Mouse (Mus musculus): ENCODE data around the gene Endod1.

Gene Endod1

DNA sequence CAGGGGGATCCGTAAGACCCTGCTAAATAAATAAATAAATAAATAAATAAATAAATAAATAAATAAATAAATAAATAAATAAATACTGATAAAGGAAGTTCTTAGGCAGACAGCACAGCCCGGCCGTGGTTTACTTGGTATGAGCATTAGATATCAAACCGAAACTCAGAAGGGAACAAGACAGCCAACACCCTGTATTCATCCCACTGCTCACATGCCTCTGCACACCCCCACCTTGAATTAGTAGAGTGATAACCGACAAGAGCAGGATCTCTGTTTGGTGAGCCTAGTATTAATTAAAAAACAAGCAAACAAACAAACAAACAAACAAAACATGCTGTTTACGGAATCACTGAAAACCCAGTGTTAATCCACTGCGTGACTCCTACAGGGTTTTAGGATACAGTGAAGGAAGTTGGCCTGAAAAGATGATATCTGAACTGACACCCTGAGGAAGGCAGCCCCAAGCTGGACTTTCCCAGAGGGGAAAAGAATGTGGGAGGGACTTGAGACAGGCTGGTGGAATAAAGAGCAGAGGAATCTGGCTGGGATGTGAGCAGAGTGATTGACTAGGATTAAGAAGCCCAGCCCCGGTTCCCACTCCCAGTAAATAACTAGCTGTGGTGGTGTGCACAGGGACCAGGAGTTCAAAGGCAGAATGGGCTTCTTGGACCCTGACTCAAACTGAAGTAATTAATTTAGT lies at the start of gene Endod1:
Gene Endod1, minus strand, starts transcription at position 155 of the 703 bp plus-strand sequence.
- peak in 1 of 2 experiments; percentile 54 for DNase-seq (ENCODE audit: low spot score in 2 of 2)

DNA sequence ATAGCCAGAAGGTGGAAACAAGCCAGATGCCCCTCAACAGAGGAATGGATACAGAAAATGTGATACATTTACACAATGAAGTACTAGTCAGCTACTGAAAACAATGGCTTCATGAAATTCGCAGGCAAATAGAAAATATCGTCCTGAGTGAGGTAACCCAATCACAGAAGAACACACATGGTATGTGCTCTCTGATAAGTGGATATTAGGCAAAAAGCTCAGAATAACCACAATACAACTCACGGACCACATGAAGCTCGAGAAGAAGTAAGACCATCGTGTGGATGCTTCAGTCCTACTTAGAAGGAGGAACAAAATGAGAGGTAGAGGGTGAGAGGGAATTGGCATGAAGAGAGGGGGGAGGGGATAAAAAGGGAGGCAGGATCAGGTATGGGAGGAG lies 27.8 kb upstream of the Endod1 start:
- no peak for DNase-seq (ENCODE audit: low spot score in 2 of 2)

DNA sequence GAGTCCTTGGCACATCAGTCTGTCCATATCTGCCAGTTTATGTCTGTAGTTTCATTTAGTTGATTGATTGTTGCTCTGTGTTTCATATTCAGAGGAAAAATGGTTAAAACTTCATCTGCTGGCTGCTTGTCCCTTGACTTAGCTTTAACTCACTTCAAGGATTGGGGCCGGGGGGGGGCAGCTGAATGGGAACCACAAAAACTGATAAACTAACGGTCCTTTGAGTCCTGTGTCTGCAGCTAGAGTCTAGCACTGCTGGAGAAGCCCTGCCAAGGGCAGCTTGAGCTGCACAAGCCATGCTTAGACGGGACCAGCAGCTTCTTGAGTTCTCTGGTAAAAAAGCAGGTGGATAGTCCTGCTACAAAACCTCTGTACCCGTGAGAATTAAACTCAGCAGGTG lies 26.7 kb upstream of the Endod1 start:
- DNase-seq (ENCODE audit: low spot score in 2 of 2), result no peak

DNA sequence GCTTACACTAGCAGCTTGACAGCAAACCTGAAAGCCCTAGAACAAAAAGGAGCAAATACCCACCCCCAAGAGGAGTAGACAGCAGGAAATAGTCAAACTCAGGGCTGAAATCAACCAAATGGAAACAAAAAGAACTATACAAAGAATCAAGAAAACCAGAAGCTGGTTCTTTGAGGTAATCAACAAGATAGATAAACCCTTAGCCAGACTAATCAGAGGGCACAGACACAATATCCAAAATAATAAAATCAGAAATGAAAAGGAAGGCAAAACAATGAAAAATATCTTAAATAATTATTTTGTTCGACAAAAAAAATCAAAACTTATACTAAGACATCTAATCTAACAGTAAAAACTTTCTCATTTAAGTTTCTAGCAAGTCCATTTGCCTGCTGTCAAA lies 24.7 kb upstream of the Endod1 start:
- DNase-seq (ENCODE audit: low spot score in 2 of 2), result no peak

DNA sequence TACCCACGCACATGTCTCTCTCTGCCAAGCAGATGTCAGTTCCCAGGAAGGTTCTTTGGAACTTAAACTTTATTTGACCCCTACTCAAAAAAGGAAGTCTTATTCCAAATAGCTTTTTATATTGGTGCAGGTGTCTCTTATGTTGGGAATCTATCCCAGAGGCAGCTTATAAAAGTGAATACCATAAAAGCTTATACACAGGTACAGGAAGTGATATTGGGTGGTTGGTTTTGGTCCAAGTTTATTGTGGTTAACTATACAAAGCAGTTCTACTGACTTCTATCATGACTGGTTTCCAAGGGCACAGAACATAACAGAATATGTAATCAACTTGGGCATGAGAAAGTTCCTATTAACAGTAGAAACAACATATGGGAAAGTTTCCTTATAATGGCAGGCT lies 20.8 kb upstream of the Endod1 start:
- DNase-seq (ENCODE audit: low spot score in 2 of 2), result no peak

DNA sequence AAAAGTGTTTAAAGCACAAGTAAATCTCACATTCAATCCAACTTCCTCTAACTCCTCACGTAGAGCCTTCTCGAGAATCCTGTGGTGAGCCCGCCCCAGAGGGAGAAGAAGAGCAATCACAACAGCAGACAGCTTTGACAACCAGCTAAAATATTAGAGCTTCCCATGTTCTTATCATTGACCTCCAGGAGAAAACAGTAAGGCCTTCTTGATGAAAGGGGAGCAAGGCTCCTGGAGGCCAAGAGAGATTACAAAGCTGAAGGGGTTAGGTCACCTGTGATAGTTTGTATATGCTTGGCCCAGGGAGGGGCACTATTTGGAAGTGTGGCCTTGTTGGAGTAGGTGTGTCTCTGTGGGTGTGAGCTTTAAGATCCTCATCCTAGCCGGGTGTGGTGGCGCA lies 19.1 kb upstream of the Endod1 start:
- no peak for DNase-seq (ENCODE audit: low spot score in 2 of 2)

DNA sequence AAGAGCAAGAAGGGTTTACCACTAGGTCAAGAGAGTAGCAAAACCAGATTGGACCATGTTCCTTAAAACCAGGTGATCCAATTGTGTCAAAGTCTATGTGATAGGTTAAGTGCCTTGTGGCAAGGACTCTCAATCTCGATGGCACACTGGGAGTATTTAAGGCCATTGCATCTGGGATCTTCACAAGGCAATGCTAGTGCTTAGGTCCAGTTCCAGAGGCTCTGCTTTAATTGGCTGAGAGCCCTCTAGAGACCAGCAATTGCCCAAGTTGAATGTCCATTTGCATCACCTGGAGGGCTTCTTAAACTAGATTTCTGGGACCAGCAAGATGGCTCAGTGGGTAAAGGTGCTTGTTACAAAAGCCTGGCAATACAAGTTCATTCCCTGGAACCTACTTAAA lies 17.6 kb upstream of the Endod1 start:
- peak in 1 of 2 experiments; percentile 2 for DNase-seq (ENCODE audit: low spot score in 2 of 2)

DNA sequence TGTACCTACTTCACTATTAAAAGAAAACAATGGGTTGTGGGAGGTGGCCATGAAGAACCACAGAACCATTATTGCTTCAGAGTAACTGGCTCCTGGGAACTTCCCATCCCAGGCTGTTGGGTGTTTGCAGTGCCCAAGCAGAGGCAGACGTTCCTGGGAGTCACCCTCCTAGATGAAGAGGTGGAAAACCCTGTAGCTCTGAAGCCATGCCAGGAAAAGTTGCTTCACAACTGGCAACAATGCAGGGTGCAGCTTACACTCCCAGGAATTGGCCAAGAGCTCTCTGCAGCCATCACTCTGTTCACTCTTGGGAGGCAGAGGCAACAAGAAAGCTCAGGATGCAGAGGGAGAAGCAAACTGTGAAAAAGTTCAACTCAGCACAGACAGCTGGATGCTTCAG lies 16.8 kb upstream of the Endod1 start:
- no peak for DNase-seq (ENCODE audit: low spot score in 2 of 2)

DNA sequence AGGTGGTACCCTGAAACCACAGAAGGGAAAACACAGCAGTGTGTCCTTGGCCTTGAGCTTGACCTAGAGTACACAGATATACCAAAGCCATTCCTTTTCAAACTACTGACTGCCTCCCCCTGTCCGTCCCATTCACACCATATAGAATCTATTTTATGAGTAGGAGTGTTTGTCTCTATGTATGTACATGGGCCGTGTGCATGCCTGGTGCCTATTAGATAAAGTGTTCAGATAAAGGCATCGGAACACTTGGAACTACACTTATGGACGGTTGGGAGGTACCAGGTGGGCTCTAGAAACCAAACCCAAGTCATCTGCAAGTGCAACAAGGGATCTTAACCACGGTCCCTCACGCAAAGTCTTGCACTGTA lies 16.1 kb upstream of the Endod1 start:
- peak in 1 of 2 experiments; percentile 1 for DNase-seq (ENCODE audit: low spot score in 2 of 2)

DNA sequence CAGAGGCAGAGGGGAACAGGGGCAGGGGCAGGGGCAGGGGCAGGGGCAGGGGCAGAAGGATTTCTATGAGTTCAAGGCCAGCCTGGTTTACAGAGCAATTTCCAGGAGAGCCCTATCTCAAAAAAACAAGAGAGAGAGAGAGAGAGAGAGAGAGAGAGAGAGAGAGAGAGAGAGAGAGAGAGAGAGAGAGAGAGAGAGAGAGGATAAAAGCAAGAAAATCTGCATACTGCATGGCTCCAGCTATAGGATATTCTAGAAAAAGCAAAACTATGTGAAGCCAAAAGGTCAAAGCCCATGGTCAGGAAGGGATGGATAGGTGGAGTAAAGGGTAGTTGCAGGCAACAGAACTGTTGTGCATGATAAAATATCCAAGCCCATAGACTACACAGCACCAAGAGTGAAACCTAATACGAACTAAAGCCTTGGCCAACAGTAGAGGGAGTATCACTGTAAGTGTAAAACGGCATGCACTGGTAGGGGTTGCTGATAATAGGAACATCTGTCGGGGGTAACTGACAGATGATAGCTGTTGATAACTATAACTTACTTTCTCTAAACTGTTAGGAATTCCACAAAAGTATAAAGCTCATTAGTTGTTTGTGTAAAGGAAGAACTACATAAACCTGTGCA lies 15.6 kb upstream of the Endod1 start:
- peak in 1 of 2 experiments; percentile 3 for DNase-seq (ENCODE audit: low spot score in 2 of 2)

DNA sequence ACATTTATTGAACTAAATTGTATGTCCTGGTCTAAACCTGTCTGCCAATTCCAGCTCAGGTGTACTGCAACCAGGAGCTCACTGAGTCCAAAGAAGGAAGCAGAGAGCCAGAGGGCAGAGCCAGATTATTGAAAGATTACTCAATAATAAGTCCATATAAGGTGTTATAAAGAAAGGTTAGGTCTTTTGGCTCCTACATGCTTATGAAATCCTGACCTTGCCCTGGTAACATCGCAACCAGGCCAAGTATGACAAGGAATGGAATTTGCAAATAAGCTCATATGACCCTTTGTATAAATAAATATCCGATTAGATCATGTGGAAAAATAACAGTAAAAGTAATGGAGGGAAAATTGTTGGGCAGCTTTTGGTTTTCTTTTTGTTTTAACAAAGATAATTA lies 14.8 kb upstream of the Endod1 start:
- DNase-seq (ENCODE audit: low spot score in 2 of 2), result peak in 1 of 2 experiments; percentile 2

DNA sequence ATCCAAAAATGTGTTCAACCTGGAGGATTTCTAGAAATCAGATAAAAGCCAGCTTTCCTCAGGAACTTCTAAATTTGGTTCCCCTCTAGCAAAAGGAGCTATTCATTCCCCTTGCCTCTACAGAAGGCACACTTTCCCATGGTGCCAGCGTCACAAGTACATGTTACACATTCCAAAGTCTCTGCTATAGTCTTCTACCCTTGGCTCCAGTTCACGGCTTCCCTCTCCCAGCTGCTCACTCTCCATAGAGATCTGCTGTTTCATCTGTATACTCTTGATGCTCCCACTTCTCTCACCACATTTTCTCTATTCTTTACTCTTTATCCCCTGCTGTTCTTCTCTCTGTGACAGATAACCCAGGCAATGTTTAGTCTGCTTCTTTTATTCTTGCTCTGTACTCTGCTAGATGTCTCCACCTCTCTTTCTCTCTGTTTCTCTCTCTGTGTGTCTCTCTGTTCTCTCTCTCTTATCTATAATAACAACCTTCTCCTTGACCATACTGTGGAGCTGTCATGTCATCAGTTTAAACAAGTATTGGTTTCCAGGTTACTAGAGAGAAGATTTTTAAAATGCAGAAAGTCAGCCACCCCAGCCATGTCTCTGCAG lies 13.8 kb upstream of the Endod1 start:
- DNase-seq (ENCODE audit: low spot score in 2 of 2), result peak in 1 of 2 experiments; percentile 2

DNA sequence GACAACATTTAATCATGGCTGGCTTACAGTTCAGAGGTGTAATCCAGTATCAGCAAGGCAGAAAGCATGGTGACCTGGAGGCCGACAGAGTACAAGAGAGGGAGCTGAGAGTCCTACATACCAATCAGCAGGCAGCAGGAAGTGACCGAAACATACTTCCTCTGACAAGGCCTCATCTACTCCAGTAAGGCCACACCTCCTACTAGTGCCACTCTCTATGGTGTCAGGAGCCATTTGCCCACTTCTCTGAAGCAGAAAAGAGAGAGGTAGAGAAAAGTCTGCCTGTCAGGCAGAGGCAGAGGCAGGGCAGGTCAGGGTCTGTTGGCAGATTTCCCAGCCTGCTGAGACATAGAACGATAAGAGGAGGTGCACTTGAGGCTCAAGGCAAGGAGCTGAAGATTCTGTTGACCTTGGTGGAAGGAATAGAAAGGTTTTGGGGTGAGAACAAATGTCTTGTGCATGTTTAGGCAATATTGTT lies 10.6 kb upstream of the Endod1 start:
- DNase-seq (ENCODE audit: low spot score in 2 of 2), result peak in 1 of 2 experiments; percentile 6

DNA sequence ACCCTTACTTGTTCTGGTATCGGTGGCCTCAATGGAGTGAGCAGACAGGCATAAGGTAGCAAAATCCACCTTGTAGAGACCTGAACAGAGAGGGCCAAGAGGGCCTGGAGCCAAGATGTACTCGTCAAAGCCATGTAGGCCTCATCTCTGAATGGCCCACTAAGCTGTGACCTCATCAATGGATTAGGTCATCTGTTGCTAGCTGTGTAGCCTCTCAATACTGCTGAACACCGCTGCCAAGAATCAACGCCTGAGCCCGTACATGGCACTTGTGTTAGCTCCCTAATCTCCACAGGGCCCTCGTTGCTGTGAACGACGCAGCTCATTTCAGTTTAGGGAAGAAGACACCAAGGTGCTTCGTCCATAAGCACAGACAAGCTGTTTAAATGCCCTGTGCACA lies 10.0 kb upstream of the Endod1 start:
- DNase-seq (ENCODE audit: low spot score in 2 of 2), result no peak

DNA sequence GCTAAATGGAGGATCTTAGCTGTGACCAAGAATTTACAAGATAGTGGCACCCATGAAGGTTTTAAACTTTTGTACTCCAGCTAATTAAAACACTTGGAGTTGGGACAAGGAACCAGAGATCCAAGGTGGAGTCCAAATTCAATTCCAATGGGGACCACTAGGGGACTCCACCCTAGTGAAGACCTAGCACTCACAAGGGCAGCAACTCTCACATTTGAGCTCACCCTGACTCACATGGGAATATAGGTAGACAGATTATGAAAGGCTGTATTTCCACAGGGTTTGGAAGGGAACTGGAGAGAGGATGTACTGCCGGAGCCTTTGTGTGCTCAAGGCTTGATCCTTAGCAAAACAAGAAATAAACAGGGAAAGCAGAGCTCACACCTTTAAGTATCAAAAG lies 9.0 kb upstream of the Endod1 start:
- DNase-seq (ENCODE audit: low spot score in 2 of 2), result peak; percentile 26 to 47

DNA sequence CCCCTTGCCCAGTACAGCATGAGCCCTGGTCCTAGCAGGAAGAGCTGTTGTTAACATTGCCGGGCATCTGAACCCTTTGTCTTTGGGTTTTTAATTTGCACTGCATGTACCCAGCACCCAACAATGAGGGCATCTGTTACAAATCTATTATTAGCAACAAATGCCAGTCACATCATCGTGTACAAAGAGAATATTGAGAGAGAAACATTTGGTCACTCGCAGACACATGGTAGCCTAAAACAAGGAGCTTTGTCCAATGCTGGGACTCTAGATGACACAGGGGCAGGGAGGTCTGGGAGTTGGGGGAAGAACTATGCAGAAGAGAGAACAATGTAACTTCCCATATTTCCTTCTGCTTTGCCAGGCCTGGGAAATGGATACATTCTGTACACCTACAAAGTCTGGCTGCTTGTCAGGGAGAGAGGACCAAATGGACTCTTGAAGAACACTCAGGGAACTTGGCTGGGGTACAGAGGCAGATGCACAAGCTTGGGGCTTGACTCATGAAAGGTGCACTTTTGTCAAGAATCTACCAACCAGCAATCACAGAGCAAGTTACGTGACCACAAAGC lies 7.8 kb upstream of the Endod1 start:
- peak in 1 of 2 experiments; percentile 4 for DNase-seq (ENCODE audit: low spot score in 2 of 2)

DNA sequence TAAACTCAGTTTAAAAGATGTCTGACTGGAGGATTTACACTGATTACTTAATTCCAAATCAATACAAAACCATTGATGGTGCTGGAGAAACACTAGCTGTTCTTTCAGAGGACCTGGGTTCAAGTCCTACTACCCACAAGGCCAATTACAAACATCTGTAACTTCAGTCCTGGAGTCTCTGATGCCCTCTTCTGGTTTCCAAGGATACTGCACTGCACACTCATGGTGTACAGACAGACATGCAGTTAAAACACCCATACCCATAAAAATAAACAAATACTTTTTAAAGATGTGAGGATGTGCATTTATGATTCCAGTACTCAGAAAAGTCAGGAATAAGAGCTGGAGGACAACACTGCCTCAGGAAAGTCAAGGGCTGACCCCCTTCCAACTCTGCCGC lies 6.7 kb upstream of the Endod1 start:
- peak in 1 of 2 experiments; percentile 47 for DNase-seq (ENCODE audit: low spot score in 2 of 2)

DNA sequence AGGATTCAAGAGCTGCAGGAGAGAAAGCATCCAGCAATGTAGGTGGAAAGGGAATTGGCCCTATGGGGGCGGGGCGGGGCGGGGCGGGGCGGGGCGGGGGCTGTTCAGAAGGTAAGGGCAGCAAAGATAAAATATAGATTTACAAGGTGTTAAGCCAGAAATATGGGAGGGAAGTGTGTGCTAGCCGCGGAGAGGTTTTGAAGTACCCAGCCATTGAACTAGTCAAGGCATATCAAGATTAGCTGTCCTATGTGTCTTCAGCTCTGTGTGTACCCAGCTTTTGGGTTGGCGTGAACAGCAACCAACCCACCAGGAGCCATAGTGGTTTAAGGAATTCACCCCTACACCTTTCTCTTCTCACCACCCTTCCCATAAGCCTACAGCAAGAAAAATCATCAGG lies 5.5 kb upstream of the Endod1 start:
- DNase-seq (ENCODE audit: low spot score in 2 of 2), result no peak

DNA sequence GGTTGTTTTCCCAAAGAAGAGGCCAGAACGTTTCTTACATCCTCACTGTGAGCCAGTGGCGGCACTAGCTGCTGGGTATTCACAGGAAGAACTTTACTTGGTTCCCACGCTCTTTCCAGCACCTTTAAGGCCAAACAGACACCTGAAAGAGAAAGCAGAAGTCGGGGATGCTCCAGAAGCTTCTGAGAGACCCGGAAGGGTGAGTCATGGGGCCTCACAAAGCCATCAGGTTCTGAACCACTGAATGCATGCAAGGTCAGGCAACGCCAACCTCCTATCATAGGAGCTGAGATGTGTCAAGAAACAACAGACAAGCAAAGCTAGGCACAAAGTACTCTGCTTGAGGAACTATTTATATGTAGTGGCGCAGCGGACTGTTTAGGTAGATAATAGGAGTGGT lies 4.4 kb upstream of the Endod1 start:
- DNase-seq (ENCODE audit: low spot score in 2 of 2), result no peak

DNA sequence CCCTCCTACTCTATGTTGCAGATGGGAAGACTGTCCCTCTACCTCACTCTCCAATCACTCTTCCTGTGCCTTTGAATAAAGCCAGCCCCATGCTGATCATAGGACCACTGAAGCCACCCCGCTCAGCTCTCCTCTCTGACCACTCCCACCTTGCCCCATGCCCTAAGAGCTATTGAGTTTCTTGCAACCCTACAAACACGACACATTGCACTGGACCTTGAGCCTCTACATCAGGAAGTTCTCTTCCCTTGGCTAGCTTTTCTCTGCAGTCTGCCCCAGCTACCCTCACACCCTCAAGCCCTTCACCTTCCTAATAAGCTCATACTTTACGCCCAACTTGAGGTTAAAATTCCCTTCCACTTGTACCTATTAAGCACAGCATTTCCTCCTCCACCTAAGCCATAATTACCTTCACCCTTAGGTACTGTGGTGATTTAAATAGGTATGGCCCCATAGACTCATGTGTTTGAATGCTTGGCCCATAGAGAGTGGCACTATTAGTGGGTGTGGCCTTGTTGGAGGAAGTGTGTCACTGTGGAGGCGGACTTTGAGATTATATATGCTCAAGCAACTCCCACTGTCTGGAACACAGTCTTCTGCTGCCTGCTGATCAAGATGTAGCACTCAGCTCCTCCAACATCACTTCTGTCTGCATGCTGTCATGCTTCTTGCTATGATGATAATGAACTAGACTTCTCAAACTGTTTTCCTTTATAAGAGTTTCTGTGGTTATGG lies 2.0 kb upstream of the Endod1 start:
- no peak for DNase-seq (ENCODE audit: low spot score in 2 of 2)

DNA sequence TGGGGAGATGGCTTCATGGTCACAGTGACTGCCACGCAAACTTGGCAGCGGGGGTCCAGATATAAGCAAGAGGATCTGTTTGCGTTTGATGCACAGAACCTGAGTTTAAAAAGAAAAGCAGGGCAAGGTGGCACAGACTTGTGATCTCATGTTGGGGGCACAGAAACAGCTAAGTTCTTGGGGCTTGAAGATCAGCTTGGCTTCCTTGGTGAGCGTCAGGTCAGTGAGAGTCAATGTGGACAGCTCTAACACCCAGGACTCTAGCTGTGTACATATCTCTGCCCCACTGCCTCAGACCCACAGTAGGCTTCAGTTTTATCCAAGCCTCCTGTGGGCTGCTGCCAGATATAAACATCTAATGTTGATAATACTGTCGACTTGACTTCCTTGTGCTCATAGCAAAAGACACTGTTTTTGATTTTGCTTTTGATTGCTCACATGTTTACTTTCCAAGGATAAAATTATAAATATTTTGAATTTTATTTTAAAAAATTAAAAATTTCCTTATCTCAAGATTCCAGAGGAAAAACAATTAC lies 1.0 kb upstream of the Endod1 start:
- DNase-seq (ENCODE audit: low spot score in 2 of 2), result no peak
